Mouse (Mus musculus) E14TG2a.4 (cell line): ENCODE measurements around the gene Ano10.

ENCODE experiments used
- CTCF ChIP-seq: conservative IDR thresholded peaks from 2 replicates; pipeline ENCODE4 v1.5.1; 2014; ENCODE audit warnings: low read length
- NANOG ChIP-seq: IDR thresholded peaks from 2 replicates; pipeline ENCODE4 v1.6.1; 2014; ENCODE audit warnings: borderline replicate concordance, low read length, mixed read lengths
- POU5F1 ChIP-seq: IDR thresholded peaks from 2 replicates; pipeline ENCODE4 v1.6.1; 2014; ENCODE audit warnings: low read length, borderline replicate concordance

GRCm38 (mm10) chr9:122152063-122152462 lies 142.2 kb downstream of the Ano10 start:
- TF ChIP-seq CTCF = no peak
- no peak for TF ChIP-seq POU5F1
- no peak for TF ChIP-seq NANOG
